Mouse (Mus musculus): Measurements from ENCODE around the gene Ostf1.

Gene Ostf1

DNA sequence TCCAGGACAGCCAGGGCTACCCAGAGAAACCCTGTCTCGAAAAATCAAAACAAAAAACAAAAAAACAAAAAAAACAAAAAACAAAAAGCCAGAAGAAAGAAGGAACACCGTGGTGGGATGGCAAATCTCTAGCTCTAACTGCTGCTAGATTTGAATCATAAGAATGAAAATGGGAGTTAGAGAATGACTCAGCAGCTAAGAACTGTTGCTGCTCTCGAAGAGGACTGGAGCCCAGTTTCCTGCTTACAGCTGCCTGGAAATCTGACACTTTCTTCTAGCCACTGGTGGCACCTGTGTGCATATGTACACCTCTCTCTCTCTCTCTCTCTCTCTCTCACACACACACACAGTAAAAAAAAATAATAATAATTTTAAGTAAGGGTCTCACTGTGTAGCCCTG lies 14.8 kb upstream of the Ostf1 start:
- no peak for DNase-seq (ENCODE audit: low read depth, low spot score)

GRCm38 (mm10) chr19:18644084-18644483 lies 12.5 kb upstream of the Ostf1 start:
- no peak for DNase-seq (ENCODE audit: low read depth, low spot score)

- DNase-seq (ENCODE audit: low read depth, low spot score) = no peak
Observed at GRCm38 (mm10) chr19:18643411-18643810, 11.8 kb upstream of the Ostf1 start.

- no peak for DNase-seq (ENCODE audit: low read depth, low spot score)
Observed at GRCm38 (mm10) chr19:18641001-18641400, 9.4 kb upstream of the Ostf1 start.

- DNase-seq (ENCODE audit: low read depth, low spot score) = no peak
Observed at GRCm38 (mm10) chr19:18639552-18639951, 7.9 kb upstream of the Ostf1 start.

DNA sequence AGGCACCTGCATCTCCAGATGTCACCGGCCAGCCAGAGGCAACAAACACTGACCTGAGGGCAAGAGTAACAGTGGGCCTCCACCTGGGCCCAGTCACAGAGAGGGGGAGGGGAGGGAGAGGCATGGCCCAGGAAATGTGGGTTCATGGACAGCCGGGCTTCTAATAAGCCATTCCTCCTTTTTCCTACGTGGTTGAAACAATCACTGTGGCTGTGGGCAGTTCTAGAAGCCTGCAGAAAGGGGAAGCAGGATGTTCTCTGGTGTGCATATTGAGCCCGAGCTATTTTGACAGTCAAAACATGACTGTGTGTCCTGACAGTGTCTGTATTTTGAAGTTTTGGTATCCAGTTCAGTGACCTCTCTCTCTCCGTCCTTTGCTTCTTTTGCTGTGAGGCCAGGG lies 7.3 kb upstream of the Ostf1 start:
- DNase-seq (ENCODE audit: low read depth, low spot score) = no peak

DNA sequence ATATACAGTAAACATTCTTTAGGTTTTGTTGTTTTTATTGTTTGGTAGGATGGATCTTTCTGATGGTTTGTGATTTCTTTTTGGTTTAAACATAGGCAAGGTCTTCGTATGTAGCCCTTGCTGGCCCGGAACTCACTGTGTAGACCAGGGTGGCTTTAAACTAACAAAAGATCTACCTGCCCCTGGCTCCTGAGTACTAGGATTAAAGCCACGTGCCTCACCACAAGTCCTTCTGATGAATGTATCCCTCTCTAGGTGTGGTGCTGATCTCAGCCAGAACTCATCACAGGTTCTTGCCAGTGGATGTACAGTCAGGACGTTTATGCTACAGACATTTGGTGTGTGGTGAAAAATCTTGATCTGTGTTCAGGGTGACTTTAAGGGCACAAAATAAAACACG lies 6.3 kb upstream of the Ostf1 start:
- DNase-seq (ENCODE audit: low read depth, low spot score) = no peak

GRCm38 (mm10) chr19:18632231-18633185 lies 885 bp upstream of the Ostf1 start:
- DNase-seq (ENCODE audit: low read depth, low spot score) = no peak

DNA sequence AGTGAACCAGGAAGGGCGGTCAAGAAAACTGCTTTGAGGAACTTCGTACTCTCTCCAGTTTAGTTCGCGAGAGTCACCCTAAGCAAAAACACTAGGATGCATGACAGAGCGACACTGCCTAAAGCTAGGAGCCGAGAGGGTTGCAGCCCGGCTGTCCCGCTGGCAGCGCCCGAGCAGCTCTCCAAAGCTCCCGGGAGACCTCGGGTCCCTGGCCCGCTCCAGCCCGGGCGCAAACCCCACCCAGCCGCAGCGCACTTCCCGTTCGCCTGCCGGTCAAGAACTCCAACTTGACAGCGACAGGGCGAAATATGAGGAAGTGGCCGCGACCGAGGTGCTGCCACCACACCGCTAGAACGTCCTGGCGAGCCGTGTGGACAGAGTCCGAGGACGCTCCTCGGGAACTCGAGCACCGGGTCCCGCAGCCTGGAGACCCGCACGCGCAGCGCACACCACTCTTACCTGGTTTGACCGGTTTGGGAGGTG lies 421 bp downstream of the Ostf1 start:
- peak; percentile 33 for DNase-seq (ENCODE audit: low read depth, low spot score)

- DNase-seq (ENCODE audit: low read depth, low spot score) = peak; percentile 23
Observed at GRCm38 (mm10) chr19:18630221-18631119, 1.2 kb downstream of the Ostf1 start.

GRCm38 (mm10) chr19:18629589-18629988 lies 2.0 kb downstream of the Ostf1 start:
- DNase-seq (ENCODE audit: low read depth, low spot score) = no peak

DNA sequence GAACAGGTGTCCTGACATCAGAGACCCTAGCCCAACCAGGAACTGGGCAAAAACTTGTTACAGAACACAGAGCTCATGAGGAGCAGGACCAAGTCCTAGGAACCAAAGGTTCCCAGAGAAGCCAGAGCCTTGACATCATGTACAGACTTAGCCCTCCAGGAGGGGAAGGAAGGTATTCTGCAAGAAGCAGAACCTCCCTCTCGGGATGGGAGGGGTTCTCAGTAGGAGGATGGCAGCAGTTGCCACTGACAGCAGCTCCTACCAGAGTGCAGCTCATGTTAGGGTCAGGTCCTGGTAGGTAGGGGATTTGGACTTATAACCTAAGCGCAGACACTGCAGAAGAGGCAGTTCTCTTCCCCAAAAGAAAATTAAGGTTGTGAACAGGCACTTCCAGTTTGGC lies 7.7 kb downstream of the Ostf1 start:
- no peak for DNase-seq (ENCODE audit: low read depth, low spot score)

- DNase-seq (ENCODE audit: low read depth, low spot score) = no peak
Observed at GRCm38 (mm10) chr19:18619691-18620090, 11.9 kb downstream of the Ostf1 start.

DNA sequence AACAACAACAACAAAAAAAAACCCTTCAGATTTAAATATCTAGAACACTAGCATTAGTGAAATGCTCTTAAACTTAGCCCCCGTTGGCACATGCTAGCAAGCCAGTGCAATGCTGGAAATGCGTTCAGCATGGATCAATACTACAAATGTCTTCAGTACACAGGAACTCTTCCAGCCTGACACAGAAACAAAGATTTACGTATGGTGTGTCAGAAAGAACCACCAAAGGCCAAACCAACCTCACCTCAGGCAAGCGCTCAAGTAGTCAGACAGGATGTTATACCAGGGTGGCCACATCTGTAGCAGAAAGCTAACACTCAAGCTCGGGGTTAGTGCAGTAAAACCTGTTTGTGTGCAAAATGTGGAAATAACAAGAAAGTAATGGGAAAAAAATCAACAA lies 12.6 kb downstream of the Ostf1 start:
- DNase-seq (ENCODE audit: low read depth, low spot score) = no peak

- no peak for DNase-seq (ENCODE audit: low read depth, low spot score)
Observed at GRCm38 (mm10) chr19:18617504-18617903, 14.1 kb downstream of the Ostf1 start.

DNA sequence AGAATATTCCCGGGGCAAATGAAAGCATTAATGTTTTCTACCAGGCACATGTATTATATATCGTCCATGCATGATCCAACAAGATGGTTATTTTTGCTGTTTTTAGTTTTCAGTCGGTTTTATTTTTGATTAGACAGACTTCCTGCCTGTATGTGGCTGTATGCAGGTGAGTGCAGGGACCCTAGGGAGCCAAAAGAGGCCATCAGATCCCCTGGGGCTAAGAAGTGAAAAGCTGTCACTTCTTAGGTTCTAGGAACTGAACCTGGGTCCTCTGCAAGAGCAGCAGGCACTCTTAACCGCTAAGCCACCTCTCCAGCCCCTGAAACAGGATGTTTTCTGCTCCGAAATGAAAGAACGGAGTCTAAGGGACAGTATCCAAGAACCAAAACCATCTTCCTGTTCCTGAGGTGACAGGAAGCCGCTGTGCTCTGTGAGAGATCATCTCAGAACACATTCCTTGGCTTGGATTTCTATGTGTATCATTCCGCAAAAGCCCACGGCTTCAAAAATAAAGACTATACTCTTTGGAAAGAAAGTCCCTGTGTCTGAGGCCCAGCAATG lies 15.9 kb downstream of the Ostf1 start:
- DNase-seq (ENCODE audit: low read depth, low spot score) = no peak

- no peak for DNase-seq (ENCODE audit: low read depth, low spot score)
Observed at GRCm38 (mm10) chr19:18614337-18614736, 17.3 kb downstream of the Ostf1 start.

DNA sequence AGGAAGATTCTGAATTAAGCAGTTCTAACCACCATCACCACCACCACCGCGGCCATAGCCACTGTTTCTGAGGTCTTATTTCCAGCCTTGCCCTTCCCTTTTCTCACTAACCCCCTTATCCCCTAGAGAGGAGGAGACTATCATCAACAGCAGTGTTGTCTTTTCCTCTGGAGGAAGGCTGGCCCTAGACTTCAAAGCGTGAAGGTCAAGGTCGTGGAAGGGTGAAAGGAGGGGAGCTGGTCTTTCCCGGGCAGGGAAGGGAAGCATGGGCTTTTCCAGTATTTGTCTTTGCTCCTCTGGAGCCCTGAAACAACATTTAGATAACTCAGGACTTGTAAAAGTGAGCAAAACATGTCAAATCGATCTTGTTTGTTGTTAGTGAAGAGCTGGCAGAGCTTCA lies 22.6 kb downstream of the Ostf1 start:
- peak; percentile 35 for DNase-seq (ENCODE audit: low read depth, low spot score)

GRCm38 (mm10) chr19:18607907-18608306 lies 23.7 kb downstream of the Ostf1 start:
- no peak for DNase-seq (ENCODE audit: low read depth, low spot score)

GRCm38 (mm10) chr19:18603011-18603410 lies 28.6 kb downstream of the Ostf1 start:
- no peak for DNase-seq (ENCODE audit: low read depth, low spot score)

DNA sequence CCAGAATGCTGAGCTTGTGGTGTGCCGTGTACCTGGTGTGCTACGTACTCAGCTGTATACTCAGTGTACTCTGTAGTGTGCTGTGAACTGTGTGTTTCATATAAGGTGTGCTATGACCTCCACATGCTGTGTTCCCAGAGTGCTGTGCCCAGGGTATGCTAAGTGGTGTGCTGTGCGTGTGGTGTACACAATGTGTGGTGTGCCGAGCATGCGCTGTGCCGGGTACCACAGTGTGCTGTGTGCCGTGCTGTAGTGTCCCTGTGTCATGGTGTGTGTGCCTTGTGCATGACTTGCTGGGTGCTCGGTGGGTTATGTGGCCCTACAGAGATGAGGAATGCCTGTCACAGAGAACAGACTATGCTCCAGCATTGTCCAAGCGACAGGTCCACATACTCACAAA lies 31.0 kb downstream of the Ostf1 start:
- no peak for DNase-seq (ENCODE audit: low read depth, low spot score)

DNA sequence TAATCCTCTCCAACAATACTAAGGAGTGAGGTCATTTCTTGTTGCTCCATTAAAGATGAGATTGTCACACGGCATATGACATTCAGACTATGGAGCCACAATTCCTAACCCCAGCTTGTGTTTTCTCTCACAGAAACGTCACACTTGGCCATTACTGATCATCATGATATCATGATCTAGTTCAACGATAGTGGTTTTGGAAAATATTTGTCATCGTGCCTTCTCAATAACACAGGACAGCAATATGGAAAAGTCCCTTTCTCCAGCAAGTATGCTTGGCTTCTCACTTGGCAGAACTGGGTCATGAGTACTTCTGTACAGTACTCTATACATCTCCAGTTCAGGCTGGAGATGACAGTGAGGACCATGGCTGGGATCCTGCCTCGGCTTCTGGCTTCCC lies 32.0 kb downstream of the Ostf1 start:
- DNase-seq (ENCODE audit: low read depth, low spot score) = no peak

Measured in mesoderm, embryonic 11.5 days (tissue).